Mouse (Mus musculus): Measurements from ENCODE around the gene Hnf1a. TPM values are rescaled to one million over a fixed set of nuclear protein-coding genes. Genes with fewer than 3 reads are reported as not detected.

The Hnf1a gene
- total and polyA plus RNA-seq, 2 experiments from 2014 or later = not detected

GRCm38 (mm10) chr5:115008307-115008706, 37.4 kb upstream of the Hnf1a start:
- ATAC-seq (ENCODE audit: insufficient read depth, low read depth) (no peak), DNase-seq (ENCODE audit: low spot score) (no peak)
- Histone ChIP-seq H3K4me1 (ENCODE audit: control insufficient read depth, insufficient read depth) (peaks cover 13% of the 10 kb centered on the region), H3K4me2 (ENCODE audit: low read depth, low read length) (no peak overlapping the region), H3K9ac (replicated peaks; ENCODE audit: low read depth, low read length) (no peak overlapping the region), H3K36me3 (replicated peaks; ENCODE audit: control insufficient read depth, insufficient read depth, low read length) (no peaks in the 10 kb centered on the region), H3K9me3 (replicated peaks; ENCODE audit: control insufficient read depth, low read length) (no peaks in the 10 kb centered on the region), H3K27me3 (ENCODE audit: control insufficient read depth, insufficient read depth, low read length) (no peaks in the 10 kb centered on the region), H3K4me3 (ENCODE audit: low read depth, low read length) (no peak overlapping the region), H3K27ac (ENCODE audit: low read depth) (no peak overlapping the region)
- TF ChIP-seq CTCF (IDR thresholded peaks at IDR 0.05; ENCODE audit: low read depth) (no peak), EP300 (IDR thresholded peaks at IDR 0.05; ENCODE audit: low read depth) (no peak)
- 72% methylated on average over 7 of the region's 7 CpGs for WGBS

- Histone ChIP-seq H3K9ac (replicated peaks; ENCODE audit: low read depth, low read length) (no peak overlapping the region), H3K9me3 (replicated peaks; ENCODE audit: control insufficient read depth, low read length) (no peaks in the 10 kb centered on the region), H3K36me3 (replicated peaks; ENCODE audit: control insufficient read depth, insufficient read depth, low read length) (no peaks in the 10 kb centered on the region), H3K4me1 (ENCODE audit: control insufficient read depth, insufficient read depth) (peaks cover 8% of the 10 kb centered on the region), H3K4me2 (ENCODE audit: low read depth, low read length) (no peak overlapping the region), H3K27me3 (ENCODE audit: control insufficient read depth, insufficient read depth, low read length) (no peaks in the 10 kb centered on the region), H3K4me3 (ENCODE audit: low read depth, low read length) (no peak overlapping the region), H3K27ac (ENCODE audit: low read depth) (no peak overlapping the region)
- DNase-seq (ENCODE audit: low spot score) (no peak), ATAC-seq (ENCODE audit: insufficient read depth, low read depth) (no peak)
- no peak for TF ChIP-seq CTCF (IDR thresholded peaks at IDR 0.05; ENCODE audit: low read depth)
- no peak for TF ChIP-seq EP300 (IDR thresholded peaks at IDR 0.05; ENCODE audit: low read depth)
- 74% methylated on average over 5 of the region's 5 CpGs for WGBS
These were observed 36.9 kb upstream of the Hnf1a start for GRCm38 (mm10) chr5:115007768-115008167.

GRCm38 (mm10) chr5:115003224-115003873, 32.5 kb upstream of the Hnf1a start:
- WGBS = 68% methylated on average over 13 of the region's 13 CpGs
- H3K4me1 ChIP-seq (ENCODE audit: control insufficient read depth, insufficient read depth) = no peaks in the 10 kb centered on the region
- H3K36me3 ChIP-seq (replicated peaks; ENCODE audit: control insufficient read depth, insufficient read depth, low read length) = no peaks in the 10 kb centered on the region
- no peak overlapping the region for H3K4me2 ChIP-seq (ENCODE audit: low read depth, low read length)
- TF ChIP-seq EP300 (IDR thresholded peaks at IDR 0.05; ENCODE audit: low read depth) (no peak), CTCF (IDR thresholded peaks at IDR 0.05; ENCODE audit: low read depth) (no peak)
- DNase-seq (ENCODE audit: low spot score) (no peak), ATAC-seq (ENCODE audit: insufficient read depth, low read depth) (no peak)
- no peak overlapping the region for H3K4me3 ChIP-seq (ENCODE audit: low read depth, low read length)
- H3K27ac ChIP-seq (ENCODE audit: low read depth) = no peak overlapping the region
- H3K9me3 ChIP-seq (replicated peaks; ENCODE audit: control insufficient read depth, low read length) = no peaks in the 10 kb centered on the region
- no peak overlapping the region for H3K9ac ChIP-seq (replicated peaks; ENCODE audit: low read depth, low read length)
- H3K27me3 ChIP-seq (ENCODE audit: control insufficient read depth, insufficient read depth, low read length) = no peaks in the 10 kb centered on the region

GRCm38 (mm10) chr5:115002781-115003180, 31.9 kb upstream of the Hnf1a start:
- no peak overlapping the region for H3K9ac ChIP-seq (replicated peaks; ENCODE audit: low read depth, low read length)
- no peaks in the 10 kb centered on the region for H3K9me3 ChIP-seq (replicated peaks; ENCODE audit: control insufficient read depth, low read length)
- H3K27ac ChIP-seq (ENCODE audit: low read depth) = no peak overlapping the region
- WGBS = 28% methylated on average over 6 of the region's 6 CpGs
- no peaks in the 10 kb centered on the region for H3K4me1 ChIP-seq (ENCODE audit: control insufficient read depth, insufficient read depth)
- no peaks in the 10 kb centered on the region for H3K36me3 ChIP-seq (replicated peaks; ENCODE audit: control insufficient read depth, insufficient read depth, low read length)
- no peak for TF ChIP-seq CTCF (IDR thresholded peaks at IDR 0.05; ENCODE audit: low read depth)
- no peak for TF ChIP-seq EP300 (IDR thresholded peaks at IDR 0.05; ENCODE audit: low read depth)
- H3K4me3 ChIP-seq (ENCODE audit: low read depth, low read length) = no peak overlapping the region
- H3K4me2 ChIP-seq (ENCODE audit: low read depth, low read length) = no peak overlapping the region
- ATAC-seq (ENCODE audit: insufficient read depth, low read depth) (no peak), DNase-seq (ENCODE audit: low spot score) (no peak)
- no peaks in the 10 kb centered on the region for H3K27me3 ChIP-seq (ENCODE audit: control insufficient read depth, insufficient read depth, low read length)

- Histone ChIP-seq H3K4me1 (ENCODE audit: control insufficient read depth, insufficient read depth) (no peaks in the 10 kb centered on the region), H3K4me3 (ENCODE audit: low read depth, low read length) (no peak overlapping the region), H3K9me3 (replicated peaks; ENCODE audit: control insufficient read depth, low read length) (no peaks in the 10 kb centered on the region), H3K4me2 (ENCODE audit: low read depth, low read length) (no peak overlapping the region), H3K27ac (ENCODE audit: low read depth) (no peak overlapping the region), H3K36me3 (replicated peaks; ENCODE audit: control insufficient read depth, insufficient read depth, low read length) (no peaks in the 10 kb centered on the region), H3K27me3 (ENCODE audit: control insufficient read depth, insufficient read depth, low read length) (no peaks in the 10 kb centered on the region), H3K9ac (replicated peaks; ENCODE audit: low read depth, low read length) (no peak overlapping the region)
- no peak for DNase-seq (ENCODE audit: low spot score)
- TF ChIP-seq CTCF (IDR thresholded peaks at IDR 0.05; ENCODE audit: low read depth) = no peak
- TF ChIP-seq EP300 (IDR thresholded peaks at IDR 0.05; ENCODE audit: low read depth) = no peak
- ATAC-seq (ENCODE audit: insufficient read depth, low read depth) = no peak
- 68% methylated on average over 8 of the region's 8 CpGs for WGBS
These were observed 30.6 kb upstream of the Hnf1a start for GRCm38 (mm10) chr5:115001464-115001863.

DNA sequence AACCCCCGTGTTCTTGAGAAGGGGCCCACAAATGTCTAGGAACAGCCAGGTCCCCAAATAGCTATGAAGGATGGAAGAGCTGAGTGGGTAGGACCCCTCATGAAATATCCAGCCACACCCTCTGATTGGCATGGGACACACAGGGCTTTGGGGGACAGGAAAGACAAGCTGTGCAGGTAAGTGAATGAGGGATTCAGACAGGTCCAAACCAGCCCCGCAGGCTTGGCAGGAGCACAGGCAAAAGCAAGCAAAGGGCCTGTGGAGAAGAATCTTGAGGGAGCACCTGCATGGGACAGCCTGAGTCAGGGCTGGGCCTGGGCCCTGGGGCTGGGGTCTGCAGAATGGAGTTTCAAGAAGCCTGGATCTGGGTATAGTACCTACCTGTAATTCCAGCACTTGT, 29.6 kb upstream of the Hnf1a start:
- Histone ChIP-seq H3K36me3 (replicated peaks; ENCODE audit: control insufficient read depth, insufficient read depth, low read length) (no peaks in the 10 kb centered on the region), H3K27ac (ENCODE audit: low read depth) (no peak overlapping the region), H3K27me3 (ENCODE audit: control insufficient read depth, insufficient read depth, low read length) (no peaks in the 10 kb centered on the region), H3K9me3 (replicated peaks; ENCODE audit: control insufficient read depth, low read length) (no peaks in the 10 kb centered on the region), H3K4me1 (ENCODE audit: control insufficient read depth, insufficient read depth) (no peaks in the 10 kb centered on the region), H3K4me3 (ENCODE audit: low read depth, low read length) (no peak overlapping the region), H3K4me2 (ENCODE audit: low read depth, low read length) (no peak overlapping the region), H3K9ac (replicated peaks; ENCODE audit: low read depth, low read length) (no peak overlapping the region)
- DNase-seq (ENCODE audit: low spot score) (no peak), ATAC-seq (ENCODE audit: insufficient read depth, low read depth) (no peak)
- WGBS = 74% methylated on average over 2 of the region's 2 CpGs
- TF ChIP-seq CTCF (IDR thresholded peaks at IDR 0.05; ENCODE audit: low read depth) = no peak
- no peak for TF ChIP-seq EP300 (IDR thresholded peaks at IDR 0.05; ENCODE audit: low read depth)
